Mouse (Mus musculus): ENCODE data around the gene D430041D05Rik.

D430041D05Rik gene

DNA sequence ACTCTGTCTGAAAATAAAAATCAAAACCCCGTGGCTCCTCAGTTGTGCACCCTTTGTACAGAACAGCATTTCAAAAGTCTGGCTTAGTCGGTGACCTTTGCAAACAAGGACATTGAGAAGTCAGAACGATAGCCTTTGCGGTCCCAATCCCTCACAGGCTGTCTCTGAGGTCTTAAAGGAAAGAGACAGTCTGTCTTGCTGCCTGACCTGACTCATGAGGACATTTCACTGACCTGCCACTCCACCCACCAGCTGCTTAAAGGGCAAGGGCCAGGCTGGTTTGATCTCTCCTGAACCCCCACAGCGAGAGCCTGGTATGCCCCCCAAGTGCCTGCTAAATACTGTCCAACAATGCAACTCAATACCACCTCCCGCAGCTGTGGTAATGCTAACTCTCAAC, 6.8 kb downstream of the D430041D05Rik start:
- DNase-seq = no peak

DNA sequence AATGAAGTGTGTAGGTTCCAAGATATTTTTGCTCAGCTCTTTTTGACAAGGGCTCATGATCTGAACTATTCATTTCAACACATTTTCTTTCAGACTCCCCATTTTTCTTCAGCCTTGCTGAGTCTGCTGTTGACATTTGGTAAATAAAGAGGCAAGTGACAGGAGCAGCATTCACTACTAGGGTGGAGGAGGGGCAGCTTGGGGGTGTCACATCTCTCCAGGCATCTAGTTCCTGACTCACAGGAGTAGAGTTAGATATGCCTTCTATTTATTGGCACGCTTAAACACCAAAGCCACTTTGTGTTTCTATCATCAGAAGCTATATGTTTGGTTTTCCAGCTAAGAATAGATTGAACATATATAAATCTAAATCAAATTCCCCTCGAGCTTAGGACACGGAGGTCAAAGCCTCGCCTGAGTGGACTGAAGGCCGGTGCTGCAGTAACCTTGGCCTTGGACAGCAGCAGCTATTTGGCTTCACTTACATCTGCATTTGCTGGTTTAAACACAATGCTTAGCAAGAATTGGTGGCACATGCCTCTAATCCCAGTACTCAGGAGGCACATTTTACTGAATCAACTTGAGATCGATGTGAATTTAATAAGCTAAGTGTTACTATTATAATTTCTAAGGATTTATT, 12.0 kb downstream of the D430041D05Rik start:
- DNase-seq = no peak

DNA sequence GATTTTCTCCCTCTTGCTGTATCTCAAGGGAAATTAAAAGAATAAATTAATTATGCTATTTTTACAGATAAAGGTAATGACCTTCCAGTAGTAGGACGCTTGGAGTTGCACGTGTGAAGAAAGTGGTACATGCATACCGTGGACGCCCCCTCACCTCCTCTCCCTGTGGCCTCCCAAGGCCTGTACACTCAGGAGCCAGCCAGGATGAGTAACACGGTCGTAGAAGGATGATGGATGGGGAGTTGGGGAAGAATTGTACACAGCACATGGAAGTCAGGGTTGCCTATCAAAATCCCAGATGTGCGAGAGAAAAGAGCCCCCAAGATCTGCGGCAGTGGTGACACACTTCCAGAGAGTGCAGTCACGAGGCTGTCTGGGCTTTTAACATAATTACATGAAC, 14.9 kb downstream of the D430041D05Rik start:
- no peak for DNase-seq

DNA sequence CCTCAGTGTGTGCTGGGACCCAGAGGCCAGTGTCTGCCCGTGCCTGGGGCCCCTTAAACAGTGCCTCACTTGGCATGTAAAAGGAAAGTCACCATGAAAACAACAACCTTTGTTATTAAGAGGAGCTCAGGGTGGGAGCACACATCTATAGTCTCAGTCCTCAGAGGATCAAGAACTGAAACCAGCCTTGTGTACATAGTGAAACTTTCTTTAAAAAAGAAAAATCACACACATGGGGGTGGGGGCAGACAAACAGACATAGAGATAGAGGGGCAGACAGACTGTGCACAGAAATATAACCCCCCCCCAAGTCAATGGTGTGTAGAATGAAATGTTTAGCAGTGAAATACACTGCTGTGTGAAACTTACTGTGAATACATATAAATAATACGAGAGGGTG, 16.0 kb downstream of the D430041D05Rik start:
- DNase-seq = no peak

DNA sequence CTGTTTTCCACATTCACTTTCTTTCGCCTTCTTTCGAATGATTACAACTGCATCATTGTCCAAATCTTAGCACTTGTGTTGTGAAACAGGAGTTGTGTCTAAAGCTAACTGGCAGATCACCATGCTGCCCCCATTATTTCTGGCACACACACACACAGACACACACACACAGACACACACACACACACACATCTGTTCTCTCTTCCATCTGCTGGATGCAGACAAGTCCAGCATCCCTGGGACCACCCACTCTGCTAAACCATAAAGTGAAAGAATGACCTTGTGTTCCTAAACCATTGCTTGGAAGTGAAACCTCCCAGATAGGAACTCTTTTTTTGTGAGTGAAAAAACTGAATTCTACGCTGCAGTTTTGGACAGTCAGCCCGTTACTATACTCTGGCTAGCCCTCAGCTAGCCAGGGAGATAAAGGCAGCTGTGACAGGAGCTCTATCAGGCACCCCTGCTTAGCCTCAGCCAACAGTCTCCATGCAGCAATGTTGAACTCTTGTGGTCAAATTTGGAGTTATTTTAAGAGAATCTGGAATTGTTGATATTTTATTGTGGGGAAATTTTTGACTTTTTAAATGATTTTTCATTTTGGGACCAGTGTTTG, 18.0 kb downstream of the D430041D05Rik start:
- no peak for DNase-seq

DNA sequence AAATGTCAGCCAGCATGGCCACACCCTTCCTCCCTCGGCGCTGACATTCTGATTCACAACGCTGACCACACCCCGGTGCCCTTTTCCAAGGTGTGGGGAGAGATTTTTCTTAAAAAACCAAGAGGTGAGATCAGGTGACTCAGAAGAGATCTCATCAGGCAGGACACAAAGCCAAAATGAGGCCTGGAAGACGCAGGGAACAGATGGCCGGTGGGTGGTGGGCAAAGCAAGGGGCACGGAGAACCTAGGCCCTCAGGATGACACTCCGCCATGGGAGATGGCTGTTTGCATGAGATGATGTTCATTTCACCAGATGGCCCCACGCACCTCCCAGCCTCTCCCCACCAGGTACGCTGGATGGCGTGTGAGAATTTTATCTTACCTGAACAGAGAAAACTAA, 21.6 kb downstream of the D430041D05Rik start:
- DNase-seq = no peak

DNA sequence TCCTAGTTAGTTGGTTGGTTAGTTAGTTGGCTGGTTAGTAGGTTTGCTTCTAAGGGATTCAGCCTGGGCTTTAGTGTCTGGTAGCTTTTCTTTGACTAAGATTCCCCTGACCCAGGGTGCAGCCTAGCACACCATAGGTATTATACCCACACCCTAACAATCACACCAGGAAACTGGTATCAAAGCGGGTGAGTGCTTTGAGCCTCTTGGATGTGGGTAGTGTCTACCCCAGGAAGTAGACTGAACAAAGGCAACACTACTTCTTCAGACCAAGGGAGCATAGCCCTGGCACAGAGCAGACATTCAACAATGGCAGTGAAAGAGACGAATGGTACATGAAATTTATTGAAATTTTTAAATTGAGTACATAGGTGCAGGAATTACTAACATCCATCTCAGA, 24.9 kb downstream of the D430041D05Rik start:
- peak; percentile 16 to 34 for DNase-seq

DNA sequence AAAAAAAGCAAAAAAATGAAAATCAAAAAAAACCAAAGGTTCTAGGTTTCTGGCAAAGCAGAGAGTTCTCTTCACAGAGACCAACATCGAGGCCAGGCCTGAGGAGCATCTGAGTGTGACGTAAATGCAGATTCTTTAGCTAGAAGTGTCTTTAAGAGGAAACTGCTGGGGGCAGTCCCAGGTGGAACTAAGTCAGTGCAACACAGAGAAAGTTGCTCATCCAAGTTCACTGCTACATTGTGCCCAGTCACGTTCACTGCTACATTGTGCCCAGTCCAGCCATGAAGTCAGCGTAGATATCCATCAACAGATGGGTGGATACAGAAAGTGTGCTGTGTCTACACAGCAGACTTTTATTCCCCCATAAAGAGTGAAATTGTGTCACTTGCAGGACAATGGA, 27.2 kb downstream of the D430041D05Rik start:
- DNase-seq = no peak

DNA sequence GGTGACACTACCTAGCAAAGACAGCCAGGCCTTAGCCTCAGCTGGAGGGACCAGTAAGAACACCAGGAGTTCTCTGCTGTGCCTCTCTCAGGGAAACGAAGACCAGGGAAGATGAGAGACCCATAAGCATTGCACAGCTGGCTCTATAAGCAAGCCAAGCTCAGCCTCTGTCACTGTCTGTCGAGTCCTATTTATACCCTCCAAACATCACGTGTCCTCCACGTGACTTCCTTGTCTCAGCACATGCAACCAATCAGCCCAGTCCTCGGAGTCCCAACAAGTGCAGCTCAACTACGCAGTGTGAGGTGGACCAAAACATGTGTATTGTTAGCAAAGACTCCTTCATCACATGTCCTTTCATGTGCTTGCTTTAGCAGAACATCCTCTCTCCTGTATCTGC, 28.0 kb downstream of the D430041D05Rik start:
- DNase-seq = no peak

DNA sequence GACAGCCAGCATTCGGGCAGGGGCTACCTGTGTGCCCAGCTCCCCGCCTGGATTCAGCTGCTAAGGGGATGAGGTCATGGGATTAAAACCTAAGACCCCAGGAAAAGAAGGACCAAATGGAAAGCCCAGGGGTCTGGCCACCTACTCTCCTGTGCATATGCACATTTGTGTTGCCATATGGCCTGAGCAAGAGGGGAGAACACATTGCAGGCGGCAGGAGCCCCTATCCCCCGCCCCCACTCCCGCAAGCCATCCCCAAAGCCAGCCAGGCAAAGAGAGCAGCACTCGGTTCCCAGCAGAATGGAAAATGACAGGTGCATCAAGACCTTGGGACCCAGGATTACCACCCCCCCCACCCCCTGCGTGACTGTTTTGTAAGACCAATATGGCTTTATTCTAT, 31.5 kb downstream of the D430041D05Rik start:
- no peak for DNase-seq

DNA sequence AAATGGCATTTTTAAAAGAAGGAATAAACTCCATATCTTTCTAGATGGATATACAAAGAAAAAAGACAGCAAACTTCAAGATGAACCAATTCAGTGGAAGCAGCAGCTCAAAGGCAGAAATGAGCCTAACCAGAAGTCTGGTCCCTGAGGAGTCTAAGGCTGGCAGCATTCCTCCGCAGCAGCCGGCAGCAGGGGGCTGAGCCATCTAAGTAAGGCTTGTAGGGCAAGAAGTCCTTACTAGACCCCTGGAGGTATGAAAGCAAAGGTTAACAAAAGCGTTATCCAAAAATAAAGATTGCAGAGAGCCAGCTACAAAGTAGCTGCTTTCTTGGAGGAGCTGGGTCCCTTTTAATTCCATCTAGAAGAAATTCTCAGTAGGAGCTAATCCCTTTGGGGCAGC, 32.0 kb downstream of the D430041D05Rik start:
- no peak for DNase-seq

DNA sequence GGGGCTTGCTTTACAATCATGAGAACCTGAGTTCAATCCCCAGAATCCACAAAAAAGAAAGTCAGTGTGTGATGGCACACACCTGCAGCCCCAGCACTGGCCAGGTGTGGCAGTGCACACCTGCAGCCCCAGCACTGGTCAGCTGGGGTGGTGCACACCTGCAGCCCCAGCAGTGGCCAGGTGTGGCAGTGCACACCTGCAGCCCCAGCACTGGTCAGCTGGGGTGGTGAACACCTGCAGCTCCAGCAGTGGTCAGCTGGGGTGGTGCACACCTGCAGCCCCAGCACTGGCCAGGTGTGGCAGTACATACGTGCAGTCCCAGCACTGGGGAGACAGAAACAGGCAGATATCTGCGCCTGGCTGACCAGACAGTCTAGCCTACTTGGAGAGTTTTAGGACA, 32.8 kb downstream of the D430041D05Rik start:
- peak in 1 of 2 experiments; percentile 9 for DNase-seq

DNA sequence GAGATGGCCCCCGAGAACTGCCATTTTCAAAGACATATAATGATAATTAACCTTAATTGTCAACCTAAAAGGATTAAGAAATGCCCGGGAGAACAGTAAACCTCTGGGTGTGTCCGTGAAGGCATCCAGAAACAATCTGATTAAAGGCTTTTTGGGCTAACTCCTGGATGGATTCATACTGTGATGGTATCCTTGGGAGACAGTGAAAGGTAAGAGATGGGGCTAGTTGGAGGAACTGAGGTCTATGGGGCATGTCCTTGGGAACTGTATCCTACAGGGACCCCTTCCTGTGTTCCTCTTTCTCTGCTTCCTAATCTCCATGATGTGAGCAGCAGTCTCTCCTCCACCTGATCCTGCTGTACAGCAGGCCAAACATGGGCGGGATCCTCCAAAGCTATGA, 38.7 kb downstream of the D430041D05Rik start:
- no peak for DNase-seq

DNA sequence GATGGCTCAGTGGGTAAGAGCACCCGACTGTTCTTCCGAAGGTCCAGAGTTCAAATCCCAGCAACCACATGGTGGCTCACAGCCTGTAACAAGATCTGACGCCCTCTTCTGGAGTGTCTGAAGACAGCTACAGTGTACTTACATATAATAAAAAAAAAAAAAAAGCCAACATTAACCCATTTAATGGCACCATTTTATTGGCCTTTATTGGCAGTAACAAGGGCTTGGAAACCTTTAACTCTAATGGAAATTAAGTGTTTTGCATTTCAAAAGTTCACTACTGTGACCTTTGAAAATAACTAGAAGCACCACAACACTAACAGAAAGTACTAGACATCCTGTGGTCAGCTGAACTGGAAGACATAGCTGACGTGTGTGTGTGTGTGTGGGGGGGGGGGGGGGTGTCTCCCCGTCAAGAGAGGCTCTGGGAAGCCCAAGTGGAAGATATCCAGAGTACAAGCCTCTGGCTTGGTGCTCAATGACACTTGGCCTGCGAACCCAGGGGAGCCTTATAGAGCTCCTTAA, 39.1 kb downstream of the D430041D05Rik start:
- DNase-seq = no peak

DNA sequence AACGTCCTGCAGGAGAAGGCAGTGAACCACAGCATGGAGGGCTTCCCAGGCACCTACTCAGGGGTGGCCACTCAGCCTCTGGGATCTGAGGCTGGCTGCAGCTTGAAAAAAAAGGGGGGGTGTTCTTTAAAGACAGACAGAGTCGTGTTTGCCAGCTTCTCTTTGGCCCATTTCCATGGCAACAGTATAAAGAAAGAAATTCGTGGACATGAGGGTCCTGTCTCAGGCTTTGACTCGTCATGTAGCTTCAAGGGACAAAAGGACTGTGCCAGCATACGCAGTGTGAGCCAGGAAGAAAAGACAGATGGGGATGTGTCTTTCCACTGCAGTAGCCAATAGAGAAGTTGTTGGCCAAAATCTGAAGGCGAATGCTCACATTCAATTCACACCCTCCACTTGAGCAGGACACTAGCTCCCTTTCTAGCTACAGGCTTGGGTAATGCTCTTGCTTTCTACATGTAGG, 42.9 kb downstream of the D430041D05Rik start:
- DNase-seq = no peak

DNA sequence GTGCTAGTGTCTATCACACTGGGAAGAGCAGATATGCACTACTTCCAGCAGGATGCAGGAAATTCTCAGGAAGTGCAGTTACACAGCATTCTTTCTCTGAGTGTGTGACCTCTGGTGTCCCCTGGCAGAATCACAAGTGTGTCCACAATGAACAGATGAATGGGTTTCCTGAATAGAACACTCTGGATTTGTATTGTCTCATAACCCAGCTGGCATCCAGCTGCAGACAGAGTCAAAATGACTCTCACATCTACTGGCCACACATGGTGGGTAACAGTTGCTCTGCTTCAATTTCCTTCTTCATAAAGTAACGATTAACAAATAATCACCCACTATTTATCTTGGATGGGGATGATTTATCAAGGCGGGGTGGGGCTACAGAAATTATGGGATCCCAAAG, 43.5 kb downstream of the D430041D05Rik start:
- no peak for DNase-seq

DNA sequence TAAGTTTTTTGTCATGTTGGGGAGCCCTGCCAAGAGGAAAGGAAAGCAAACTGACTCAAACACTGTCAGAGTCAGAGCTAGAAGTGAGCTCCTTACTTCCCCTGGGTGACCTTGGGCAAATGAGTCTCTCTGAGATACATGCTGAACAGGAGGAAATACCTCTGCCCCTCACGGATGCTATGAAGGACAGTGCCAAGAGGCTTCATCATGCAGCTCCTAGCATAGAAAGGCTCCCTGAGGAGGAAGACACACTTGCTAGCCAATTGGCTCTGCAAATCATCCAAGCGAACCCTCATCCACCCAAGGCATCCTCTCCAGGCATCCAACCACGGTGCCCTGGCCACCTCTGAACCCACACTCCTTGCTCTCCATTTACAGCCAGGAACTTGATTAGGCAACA, 51.5 kb downstream of the D430041D05Rik start:
- DNase-seq = no peak

DNA sequence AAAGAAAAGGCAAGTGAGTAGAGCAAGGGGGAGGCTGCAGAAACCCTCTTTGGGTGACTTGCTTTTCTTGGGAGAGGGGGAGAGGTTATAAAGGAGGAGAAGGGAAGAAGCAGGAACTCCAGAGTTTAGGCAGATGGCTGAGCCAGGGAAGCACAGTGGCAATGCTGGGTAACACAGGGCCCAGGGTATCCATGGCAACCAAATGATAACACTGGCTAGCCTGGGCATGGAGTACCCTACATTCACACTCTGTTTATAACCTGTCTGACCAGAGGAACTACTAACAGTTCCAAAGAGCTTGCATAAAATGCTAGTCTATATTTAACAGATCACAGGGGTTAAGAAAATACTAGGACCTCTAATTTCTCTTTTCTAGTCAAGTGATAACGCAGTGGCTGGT, 51.9 kb downstream of the D430041D05Rik start:
- no peak for DNase-seq

DNA sequence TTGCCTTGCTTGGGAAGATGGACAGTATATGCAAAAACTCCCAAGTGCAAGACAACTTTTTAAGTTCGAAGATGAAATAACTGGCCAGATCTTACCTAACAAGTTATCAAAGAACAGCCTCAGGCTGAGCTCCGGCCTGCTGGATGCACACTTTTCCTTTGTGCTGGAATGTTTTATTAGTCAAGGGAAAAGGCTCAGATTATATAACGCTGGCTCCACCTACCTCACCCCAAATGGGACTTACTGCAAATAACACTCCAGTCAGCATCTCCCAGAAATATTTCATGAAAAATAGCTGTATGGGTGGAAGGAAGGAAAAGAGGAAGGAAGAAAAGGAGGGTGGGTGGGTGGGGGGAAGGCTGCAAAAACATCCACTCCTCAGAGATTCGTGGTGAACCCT, 54.3 kb downstream of the D430041D05Rik start:
- DNase-seq = no peak

DNA sequence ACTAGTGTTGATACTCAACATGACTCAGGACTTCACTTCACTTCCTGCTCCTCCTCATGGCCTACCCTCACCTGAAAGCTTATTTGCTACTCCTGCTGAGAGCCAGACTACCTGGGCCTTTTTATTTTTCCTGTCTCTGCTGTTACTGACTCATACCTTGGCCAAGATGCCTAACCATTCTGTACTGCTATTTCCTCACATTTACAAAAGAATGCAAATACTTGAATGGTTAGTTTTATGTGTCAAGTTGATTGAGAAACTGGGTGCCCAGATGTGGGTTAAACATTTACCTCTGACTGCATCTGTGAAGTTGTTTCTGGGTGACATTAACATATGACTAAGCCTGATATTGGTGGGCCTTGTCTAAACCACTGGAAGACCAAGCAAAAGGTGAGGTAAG, 56.7 kb downstream of the D430041D05Rik start:
- no peak for DNase-seq

DNA sequence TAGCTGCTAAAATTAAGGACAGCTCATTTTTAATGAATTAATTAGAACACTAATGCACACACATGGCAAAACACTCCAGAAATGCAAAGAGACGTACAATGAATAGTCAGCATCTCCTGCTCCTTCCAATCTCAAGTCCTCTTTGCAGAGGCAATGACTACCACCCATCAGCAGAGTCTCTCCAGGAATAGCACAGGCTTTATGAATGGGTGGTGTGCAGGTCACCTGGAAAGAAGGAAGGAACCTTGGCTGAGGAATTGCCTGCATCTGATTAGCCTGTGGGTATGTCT, 58.7 kb downstream of the D430041D05Rik start:
- no peak for DNase-seq

DNA sequence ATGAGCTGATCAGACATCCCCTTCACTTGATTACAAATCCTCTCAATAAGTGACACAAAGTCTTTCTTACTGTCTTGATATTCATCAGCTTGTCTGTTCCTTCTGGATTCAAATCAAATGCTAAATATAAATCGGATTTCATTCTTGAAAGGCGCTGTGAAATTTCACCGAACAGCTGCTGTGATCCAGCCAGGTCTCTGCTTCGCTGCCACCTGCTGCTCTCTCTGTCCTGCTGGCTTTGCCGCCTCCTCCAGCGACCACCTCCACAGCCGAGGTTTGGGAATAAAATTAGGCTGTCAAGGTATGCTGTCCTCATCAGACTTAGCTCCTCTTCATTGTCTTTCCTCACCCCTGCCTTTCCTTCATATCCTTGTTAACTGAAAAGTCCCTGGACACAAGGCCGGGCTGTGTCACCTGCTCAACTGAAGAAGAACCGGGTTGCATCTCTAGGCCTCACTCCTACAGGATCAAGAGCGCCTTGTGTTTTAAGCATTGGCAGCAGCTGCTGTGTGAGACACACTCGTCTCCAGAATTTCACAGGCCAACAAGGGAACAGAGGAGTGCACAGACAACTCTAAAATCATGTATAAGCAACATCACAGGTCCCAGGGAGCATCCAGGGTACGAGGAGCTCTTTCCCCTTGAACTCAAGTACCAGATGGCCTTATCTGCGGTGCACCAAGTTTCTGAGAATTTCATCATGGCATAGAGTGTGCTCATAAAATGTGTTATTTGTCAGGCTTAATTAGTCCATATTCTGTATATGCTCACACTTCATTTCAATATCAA, 59.2 kb downstream of the D430041D05Rik start:
- DNase-seq = no peak

DNA sequence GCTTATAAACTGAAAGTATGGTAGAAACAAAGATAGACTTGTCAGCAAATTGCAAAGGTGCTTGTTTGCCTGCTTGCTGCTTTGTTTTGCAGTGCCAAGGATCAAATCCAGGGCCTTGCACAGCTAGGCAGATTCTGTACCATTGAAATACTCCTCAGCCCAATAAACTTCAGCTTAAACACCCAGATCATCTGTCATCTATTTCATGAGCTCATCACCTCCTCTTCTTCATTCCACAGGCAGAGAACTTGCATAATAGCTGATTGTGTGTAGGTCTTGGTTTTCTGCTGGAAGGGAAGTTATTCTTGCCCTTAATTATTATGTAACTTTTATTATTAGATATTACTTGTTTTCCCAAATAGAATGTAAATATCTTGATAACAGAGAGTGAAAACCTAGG, 73.2 kb downstream of the D430041D05Rik start:
- DNase-seq = no peak

DNA sequence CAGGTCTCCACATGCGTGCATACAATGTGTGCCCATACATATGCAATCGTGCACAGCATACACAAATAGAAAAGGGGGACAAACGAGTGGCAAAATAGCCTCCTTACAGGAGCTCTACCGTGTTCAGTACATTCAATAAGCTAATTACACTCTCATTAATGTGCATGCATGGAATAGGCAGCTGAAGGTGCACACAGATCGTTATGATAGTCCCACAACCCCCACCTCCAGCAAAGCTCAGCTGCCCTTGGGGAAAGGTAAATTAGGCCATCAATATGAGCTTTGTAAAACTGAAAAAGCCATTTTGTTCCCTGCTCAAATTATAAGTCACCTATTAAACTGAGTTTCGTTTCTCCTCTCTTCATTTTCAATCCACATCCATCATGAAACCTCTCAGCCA, 75.0 kb downstream of the D430041D05Rik start:
- DNase-seq = no peak

Measured in thymus, postnatal 36 days (tissue).